Mouse (Mus musculus) spleen, adult 18-20 months (tissue): ENCODE measurements around the gene Msrb2.
A peak's percentile ranks its signal among the peaks of the same experiment; 100 is the strongest.

Experiments used
- DNase-seq, 2 experiments: peaks; one replicate each; pipeline ENCODE4 v3.0.0; 2022; ENCODE audit warnings: mixed read lengths in 2 of 2

Gene Msrb2

GRCm38 (mm10) chr2:19371390-19372158 lies at the start of gene Msrb2:
Gene Msrb2 (plus strand): TSS chr2:19371440.
- peak; percentile 56 to 77 for DNase-seq

GRCm38 (mm10) chr2:19322448-19322847 lies 48.8 kb upstream of the Msrb2 start:
- no peak for DNase-seq

- DNase-seq: no peak
Observed at GRCm38 (mm10) chr2:19326376-19326775, 44.9 kb upstream of the Msrb2 start.

GRCm38 (mm10) chr2:19327811-19328210 lies 43.4 kb upstream of the Msrb2 start:
- no peak for DNase-seq

- DNase-seq: no peak
Observed at GRCm38 (mm10) chr2:19343901-19344635, 27.2 kb upstream of the Msrb2 start.

- DNase-seq: peak; percentile 57 to 79
Observed at GRCm38 (mm10) chr2:19344636-19345413, 26.4 kb upstream of the Msrb2 start.

- no peak for DNase-seq
Observed at GRCm38 (mm10) chr2:19345414-19345964, 25.8 kb upstream of the Msrb2 start.

- no peak for DNase-seq
Observed at GRCm38 (mm10) chr2:19348454-19348853, 22.8 kb upstream of the Msrb2 start.

GRCm38 (mm10) chr2:19350167-19350566 lies 21.1 kb upstream of the Msrb2 start:
- DNase-seq: no peak

- peak in 1 of 2 experiments; percentile 12 for DNase-seq
Observed at GRCm38 (mm10) chr2:19351615-19352253, 19.5 kb upstream of the Msrb2 start.

- DNase-seq: no peak
Observed at GRCm38 (mm10) chr2:19353158-19353557, 18.1 kb upstream of the Msrb2 start.

- DNase-seq: no peak
Observed at GRCm38 (mm10) chr2:19362880-19363279, 8.4 kb upstream of the Msrb2 start.

- DNase-seq: no peak
Observed at GRCm38 (mm10) chr2:19366426-19366825, 4.8 kb upstream of the Msrb2 start.

GRCm38 (mm10) chr2:19367114-19367513 lies 4.1 kb upstream of the Msrb2 start:
- no peak for DNase-seq

GRCm38 (mm10) chr2:19373695-19374094 lies 2.5 kb downstream of the Msrb2 start:
- DNase-seq: no peak

- no peak for DNase-seq
Observed at GRCm38 (mm10) chr2:19380446-19380950, 9.3 kb downstream of the Msrb2 start.

GRCm38 (mm10) chr2:19380986-19381385 lies 9.7 kb downstream of the Msrb2 start:
- DNase-seq: no peak

- DNase-seq: no peak
Observed at GRCm38 (mm10) chr2:19382206-19382605, 11.0 kb downstream of the Msrb2 start.

GRCm38 (mm10) chr2:19383006-19383405 lies 11.8 kb downstream of the Msrb2 start:
- no peak for DNase-seq

- no peak for DNase-seq
Observed at GRCm38 (mm10) chr2:19385772-19386171, 14.5 kb downstream of the Msrb2 start.

- DNase-seq: peak; percentile 32 to 43
Observed at GRCm38 (mm10) chr2:19388329-19389103, 17.3 kb downstream of the Msrb2 start.
